Mouse (Mus musculus) heart, postnatal 14 days (tissue): ENCODE results near the gene Pkp1. TPM values are rescaled to one million over a fixed set of nuclear protein-coding genes. Genes with fewer than 3 reads are reported as not detected.

ENCODE experiments used
- DNase-seq, 2 experiments: peaks; one replicate each; pipeline ENCODE4 v3.0.0; 2021 to 2022
- intact Hi-C: fragments of 180-260 bp; cut with DNase I; formaldehyde crosslinking; loops from one replicate; pipeline ENCODE4 v1.15.1; 2025
- long read RNA-seq, 2 experiments: library from polyadenylated mRNA; stranded (forward); transcript quantifications; one replicate each; pipeline ENCODE4 v2.0.0; 2021
- total RNA-seq, 2 experiments: library from RNA; stranded (reverse); gene quantifications; 2 replicates each; pipeline ENCODE4 v1.2.3; 2021

The Pkp1 gene
- total RNA-seq: under 1 TPM in 1 of 2 experiments, not detected in 1; 0.51 TPM
- long read RNA-seq, experiment 1: 0 reads
- long read RNA-seq, experiment 2: 0 reads

DNA sequence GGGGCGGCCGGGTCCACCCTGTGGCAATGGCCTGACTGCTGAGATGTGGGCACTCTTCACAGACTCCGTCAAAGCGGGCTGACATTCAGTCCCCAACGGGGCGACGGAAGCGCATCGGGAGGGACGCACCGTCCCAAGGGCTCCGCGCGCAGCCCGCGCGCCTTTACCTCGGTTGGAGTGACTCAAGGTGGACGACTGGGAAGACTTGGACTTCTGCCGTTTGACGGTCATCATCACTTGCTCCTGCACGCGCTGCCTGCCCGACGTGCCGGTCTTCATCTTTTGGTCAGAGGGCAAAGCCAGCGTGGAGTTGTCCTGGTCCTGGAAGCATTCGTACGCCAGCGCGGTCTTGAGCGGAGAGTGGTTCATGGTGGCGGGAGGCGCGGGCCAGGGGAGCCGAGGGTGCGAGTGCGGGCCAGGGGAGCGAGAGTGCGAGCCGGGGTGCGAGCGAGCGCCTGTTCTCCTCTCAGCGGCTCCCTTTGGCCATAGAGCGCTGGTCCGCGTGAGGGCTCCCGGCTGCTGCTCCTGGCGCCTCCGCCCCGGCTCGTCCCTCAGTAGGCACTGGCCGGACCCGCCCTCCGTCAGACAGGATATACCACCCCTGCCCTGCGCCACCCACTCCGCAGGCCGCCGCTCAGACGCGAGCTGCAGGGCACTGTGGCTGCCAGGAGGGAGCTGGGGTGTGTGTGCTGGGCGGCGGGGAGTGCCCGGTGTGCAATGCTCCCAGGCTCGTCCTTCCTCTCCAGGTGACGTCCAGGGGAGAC is at the start of gene Pkp1:
Gene Pkp1, minus strand, starts transcription at position 564 of the 764 bp plus-strand sequence.
- DNase-seq: no peak
- intact Hi-C loops: no loop called here

DNA sequence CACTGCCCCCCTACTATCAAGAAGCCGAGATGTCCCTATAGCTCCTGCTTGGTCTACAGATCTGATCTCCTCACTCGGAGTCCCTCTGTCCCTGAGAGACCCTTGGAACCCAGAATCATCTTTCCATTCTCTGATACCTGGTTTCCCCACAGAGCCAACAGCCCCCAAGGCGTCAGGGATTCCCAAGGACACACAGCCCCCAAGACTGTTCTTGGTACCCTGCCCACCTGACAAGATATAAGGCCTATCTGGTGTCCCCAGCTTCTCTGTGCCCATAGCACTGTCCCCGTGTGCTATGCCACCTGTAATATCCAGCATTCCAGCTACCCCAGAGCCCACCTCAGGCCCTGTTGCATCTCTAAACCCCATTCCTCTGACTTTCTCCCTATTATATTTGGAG is 48.7 kb upstream of the Pkp1 start:
- DNase-seq: no peak
- intact Hi-C loops: no loop called here

DNA sequence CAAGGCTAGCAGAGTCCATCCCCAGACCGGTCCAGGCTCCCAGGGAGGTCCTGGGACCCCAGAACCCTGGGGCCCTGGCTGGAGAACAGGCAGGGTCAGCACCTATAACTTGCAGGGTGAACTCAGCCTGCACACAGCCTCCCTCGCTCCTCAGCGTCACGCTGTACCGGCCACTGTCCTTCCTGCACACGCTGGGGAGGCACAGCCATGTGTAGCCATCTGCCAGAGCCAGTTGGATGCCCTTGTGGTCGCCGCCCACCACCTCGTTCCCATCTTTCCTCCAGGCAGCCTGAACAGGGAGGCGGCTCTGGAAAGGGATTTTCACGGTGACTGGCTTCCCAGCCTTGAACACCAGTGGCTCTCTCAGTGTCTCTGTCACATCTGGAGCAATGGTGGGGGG is 45.6 kb upstream of the Pkp1 start:
- intact Hi-C loops: no loop called here
- no peak for DNase-seq

DNA sequence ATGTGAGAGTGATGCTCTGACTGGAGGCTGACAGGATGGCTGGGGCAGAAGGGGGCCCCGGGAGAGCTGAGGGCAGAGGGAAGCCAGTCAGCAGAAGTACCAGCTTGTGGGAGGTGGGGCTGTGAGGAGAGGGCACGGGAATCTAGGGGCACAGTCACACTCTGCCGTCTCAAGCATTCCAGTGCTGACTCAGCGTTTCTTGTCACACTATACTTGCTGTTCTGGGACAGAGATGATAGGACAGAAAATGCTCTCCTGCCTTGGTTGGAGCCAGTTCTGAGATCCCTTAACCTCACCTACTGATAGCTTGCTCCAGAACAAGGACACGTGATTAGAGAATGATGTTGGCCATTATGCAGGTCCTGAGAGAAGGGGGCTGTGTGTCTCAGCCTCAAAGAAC is 44.2 kb upstream of the Pkp1 start:
- intact Hi-C loops: no loop called here
- DNase-seq: no peak

DNA sequence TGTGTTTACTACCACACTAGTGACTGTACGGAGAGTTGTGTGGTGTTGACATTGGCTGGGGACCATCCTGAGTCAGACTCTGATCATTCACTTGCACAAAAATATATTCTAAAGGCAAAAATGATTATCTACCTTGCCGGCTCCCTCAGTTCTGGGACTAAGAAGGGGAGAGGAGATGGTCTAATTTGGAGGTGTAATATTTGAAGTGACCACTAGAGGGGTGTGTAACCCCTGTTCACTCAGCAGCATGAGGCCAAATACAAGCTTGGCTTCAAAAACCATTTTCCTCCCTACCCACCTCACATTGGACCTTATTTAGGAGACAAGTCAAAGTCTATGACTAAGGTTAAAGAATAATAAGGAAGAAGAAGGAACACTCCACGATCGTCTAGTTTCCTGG is 39.5 kb upstream of the Pkp1 start:
- DNase-seq: peak in 1 of 2 experiments; percentile 12
- intact Hi-C loops: no loop called here

DNA sequence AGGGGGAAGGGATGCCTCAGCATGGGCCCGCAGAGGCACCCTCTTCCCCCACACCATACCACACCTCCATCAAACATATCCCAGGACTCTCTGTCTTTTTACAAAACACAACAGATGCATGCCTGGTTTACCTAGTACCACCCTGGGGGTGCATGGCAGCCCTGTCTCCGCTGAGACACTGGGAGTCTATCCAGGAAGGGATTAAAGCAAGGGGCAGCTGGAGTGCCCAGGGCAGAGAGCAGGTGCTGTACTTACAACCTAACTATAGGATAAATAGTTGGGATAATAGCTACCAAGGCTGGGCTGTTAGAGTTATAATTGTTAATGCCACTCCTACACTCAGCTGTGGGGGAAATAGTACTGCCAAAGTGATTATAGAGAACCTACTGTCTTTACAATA is 29.9 kb upstream of the Pkp1 start:
- DNase-seq: no peak
- intact Hi-C loops: no loop called here

DNA sequence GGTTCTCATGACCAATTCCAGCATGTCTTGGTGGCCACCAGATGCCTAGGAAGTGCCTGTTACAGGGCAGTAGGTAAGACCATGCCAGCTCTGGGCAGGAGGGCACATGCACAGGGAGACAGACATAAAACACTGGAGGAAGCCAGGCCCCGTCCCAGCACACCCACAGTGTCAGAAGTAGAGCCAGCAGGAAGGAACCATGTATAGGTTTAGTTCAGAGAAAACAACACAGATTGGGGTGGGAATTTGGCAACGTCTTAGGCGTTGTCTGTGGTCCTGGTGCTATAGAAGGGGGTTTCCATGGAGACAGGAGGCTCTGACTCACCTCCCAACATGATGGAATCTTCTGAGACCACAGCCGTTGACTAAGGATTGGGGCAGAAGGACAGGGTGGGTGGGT is 27.2 kb upstream of the Pkp1 start:
- intact Hi-C loops: no loop called here
- DNase-seq: no peak

DNA sequence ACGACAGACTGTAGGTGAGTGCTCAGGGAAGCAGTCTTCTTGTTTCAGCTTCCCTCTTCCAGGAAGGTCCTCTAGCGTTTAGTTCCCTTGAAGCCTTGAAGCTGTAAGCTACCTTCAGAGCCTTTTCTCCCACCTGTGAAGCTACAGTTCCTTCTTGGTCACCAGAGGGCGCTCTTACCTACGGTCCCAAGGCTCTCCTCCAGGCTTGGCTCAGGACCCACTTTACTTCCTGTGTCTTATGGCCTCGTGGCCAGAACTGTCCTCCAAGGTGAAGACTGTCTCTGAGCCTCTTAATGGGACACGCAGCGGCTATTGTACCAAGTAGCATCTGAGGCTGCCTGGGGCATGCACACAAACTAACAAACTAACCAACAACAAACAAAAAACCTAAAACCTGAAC is 26.7 kb upstream of the Pkp1 start:
- DNase-seq: peak; percentile 45 to 65
- intact Hi-C loops: no loop called here

DNA sequence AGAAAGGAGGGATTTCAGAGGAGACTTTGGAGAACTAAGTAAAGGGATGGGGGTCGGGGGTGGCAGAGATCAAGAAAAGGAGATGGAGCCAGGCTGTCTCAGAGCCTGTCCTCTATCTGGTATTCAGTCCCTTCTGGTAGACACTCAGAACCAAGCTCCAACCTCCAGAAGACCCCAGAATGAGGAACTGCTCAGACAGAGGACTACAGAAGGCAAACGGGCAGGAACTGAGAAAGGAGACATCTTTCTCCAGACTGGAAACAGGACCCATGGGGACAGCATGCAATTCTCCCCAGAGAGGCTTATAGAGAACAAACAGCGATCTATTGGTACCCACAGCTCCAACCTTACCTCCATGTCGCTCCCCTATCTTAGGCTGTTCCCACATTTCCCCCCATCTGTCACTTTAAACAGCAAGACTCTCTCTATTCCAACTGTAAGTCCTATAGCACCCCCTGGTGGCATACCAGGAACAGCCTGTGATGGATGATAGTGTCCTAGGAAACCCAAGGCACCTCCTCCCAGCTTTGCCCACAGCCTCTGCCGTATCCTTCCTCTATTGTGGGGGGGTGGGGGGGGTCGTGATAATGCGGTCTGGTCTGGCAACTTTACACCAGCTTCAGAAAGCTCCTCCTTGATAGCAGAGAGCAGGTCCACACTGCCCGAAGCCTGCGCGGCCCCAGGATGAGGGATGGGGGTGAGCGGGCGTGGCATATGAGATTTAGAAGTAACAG is 25.7 kb upstream of the Pkp1 start:
- intact Hi-C loops: loop anchor here (1.0 kb wide), 1 partner anchor 79 kb away; no protein-coding TSS in a partner anchor
- peak; percentile 76 to 90 for DNase-seq

DNA sequence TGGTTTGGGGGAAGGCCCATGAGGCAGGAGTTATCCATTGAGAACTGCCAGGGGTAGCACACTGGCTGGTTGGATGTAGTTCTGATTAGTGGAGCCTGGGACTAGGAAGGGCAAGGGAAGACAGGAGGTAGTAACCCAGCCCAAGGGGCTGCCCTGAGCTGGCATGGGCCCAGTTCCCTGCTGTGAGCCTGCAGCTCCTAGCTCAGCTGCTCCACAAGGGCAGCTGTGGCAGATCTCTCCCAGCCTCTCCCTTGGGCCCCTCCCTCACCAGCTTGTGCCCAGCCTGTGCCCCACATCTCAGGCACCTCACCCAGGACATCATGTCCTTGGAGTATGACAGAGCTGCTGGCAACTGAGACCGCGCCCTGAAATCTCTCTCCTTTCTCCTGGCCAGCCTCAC is 24.7 kb upstream of the Pkp1 start:
- intact Hi-C loops: loop anchor here (1.0 kb wide), 1 partner anchor 78 kb away; no protein-coding TSS in a partner anchor
- DNase-seq: no peak

DNA sequence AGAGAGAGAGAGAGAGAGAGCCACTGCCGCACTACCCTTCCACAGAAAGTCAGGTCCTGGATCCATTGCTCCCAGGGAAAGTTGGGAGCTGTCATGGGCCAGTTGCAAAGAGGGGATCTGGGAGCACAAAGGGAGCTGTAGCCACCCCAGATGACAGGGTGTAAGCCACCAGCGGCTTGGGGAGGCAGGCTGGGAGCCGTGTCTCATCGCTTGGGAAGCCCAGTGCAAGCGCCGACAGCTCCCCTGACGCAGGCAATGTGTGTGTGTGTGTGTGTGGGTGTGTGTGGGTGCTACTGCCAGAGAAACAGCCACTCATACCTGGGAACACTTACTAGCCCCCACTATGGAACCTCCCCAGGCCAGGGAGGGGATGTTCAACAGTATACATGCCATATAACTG is 23.1 kb upstream of the Pkp1 start:
- DNase-seq: no peak
- intact Hi-C loops: no loop called here

DNA sequence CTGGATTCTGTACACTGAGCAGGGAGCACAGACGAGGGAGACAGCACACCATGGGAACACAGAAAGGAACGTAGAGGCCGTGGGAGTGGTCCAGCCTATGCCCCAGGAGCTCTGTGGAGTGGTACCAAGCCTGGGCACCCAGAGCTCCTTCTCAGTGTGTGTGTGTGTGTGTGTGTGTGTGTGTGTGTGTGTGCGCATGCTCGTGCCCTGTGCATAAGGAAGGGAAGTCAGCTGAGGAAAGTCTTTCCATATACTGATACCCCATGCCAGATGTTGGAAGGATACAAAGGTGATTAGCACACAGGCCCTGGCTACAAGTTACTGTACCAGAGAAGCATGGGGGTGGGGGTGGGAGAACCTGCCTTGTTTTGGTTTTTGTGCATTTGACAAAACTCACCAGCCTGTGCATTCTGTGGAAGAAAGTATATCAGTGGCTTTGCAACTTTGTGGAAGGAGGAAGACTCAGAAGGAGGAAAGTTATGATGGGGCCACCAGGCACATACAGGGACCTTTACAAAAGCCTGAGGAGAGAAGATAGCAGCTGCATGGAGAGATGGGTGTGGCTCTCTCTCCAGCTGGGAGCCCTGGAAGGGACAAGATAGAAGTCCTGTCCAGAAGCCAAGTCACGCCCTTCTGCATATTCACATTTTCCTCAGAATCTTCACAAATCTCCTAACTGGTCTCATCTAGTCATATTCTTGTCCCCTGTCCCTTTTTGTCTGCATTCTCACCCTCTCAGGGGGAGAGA is 22.4 kb upstream of the Pkp1 start:
- intact Hi-C loops: no loop called here
- no peak for DNase-seq

DNA sequence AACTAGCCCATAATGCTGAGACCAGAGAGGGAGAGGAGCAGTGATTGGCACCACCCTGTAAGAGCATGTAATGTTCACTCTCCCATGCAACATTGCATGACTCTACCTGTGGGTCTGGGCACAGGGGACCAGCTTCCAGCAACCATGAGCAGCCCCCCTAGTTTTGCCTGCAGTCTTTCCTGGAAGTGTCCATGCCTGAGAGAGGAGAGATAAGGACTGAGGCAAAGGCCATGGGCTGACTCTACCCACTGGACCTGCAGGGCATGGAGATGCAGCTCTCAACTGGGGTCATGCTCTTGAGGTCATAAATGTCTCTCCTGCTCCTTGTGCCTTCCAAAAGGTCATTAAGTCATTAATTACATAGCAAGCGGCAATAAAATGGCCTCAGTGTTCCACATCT is 17.1 kb upstream of the Pkp1 start:
- intact Hi-C loops: no loop called here
- no peak for DNase-seq

DNA sequence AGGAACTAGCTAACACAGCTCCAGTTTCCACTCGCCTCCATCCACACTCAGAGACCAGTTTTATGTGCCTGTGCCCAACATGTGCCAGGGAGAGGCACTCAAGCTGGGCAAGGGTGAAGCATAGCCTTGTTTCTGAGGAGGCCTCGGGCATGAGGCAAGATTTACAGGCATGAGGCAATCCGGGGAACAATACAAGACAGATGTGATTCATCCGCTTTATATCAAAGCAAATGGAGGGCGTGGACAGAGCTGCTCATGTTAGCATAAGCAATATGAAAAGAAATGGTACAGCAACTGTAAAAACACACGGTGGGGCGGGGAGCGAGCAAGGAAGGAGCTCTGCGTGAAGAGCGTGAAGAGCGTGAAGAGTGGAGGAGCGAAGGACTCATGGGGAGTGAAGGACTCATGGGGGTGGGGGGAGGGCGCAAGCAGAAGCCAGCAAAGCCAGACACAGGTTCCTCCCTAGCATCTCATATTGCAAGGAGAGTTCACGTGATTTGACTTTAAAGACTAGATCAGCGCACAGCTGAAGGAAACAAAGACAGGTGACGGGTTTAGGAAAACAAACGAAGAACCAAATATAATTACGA is 14.8 kb upstream of the Pkp1 start:
- intact Hi-C loops: no loop called here
- DNase-seq: no peak

DNA sequence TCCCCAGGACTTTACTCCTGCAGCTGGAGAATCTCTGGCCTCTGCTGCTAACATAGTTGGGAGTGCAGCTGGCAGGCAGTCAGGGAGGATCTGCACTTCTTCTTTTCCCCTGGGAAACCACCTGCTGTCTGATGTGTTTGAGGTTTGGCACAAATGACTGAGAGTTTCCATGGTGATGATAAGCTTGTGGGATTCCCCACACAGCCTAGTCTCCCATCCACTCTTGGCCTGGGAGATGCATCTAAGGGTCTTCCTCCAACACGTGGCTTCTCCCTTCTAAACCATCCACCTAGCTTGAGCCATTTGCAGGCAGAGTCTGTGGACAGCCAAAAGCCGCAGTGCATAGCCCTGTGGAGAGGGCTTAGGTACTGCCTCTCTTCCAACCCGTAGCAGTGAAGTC is 10.9 kb upstream of the Pkp1 start:
- no peak for DNase-seq
- intact Hi-C loops: no loop called here

DNA sequence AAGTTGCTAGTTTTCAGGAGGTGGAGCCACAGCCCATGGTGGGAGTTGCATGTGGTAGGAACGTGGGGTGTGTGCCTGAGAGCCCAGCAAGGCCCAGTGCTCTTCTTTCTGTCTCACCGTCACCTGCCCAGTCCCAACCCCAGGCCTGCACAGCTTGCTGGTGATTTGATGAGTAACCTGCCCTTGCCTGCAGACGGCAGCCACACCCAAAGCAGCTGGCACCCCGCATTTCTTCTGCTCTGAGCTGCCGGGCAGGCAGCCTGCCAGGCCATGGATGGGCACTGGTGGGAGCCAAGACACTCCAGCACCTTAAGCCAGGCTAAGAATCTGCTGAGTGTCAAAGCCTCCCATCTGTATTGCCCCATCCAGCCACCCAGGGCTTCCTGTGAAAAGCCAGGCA is 6.8 kb upstream of the Pkp1 start:
- intact Hi-C loops: no loop called here
- no peak for DNase-seq

DNA sequence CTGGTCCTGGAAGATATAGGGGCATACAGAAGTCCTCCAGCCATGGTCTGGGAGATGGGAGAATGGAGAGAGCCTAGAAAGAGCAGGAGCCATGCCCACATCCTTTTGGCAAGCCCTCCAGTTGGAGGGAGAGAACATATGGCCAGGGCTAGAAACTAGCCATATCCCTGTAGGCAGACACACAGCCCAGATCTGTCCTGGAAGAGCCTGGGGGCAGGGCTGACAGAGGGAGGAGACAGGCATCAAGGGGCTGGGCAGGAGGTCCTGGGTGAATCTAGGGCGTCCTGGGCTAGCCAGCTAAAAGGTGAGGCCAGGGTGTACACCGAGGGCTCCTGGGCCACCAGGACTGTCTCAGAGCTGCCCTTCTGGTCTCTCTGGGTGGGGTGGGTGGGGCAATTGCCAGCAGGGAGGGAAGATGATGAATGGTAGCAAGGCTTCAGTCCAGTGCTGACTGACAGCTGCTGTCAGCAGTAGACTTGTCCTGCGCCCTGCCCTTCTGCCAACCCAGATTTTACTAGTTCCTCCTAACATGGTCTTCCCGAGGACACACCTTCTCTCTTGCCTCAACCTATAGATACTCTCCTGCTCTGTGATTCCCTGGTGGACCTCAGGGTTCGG is 5.5 kb upstream of the Pkp1 start:
- intact Hi-C loops: no loop called here
- DNase-seq: no peak

DNA sequence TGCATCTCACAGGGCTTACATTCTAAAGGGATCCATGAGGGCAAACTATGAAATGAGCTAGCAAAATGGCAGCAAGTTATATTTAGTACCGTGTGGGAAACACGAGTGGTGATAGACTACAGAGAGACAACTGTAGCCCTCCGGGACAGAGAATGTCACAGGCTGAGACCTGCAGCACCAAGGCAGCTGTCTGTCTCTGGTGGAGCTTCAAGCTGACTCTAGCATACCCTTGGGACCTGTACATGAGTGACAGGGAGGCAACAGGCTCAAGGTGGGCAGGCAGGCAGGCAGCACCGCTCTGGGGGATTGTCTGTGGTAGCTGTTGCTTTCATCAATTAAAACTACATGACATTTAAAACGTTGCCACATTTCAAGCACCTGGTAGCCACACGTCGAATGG is 4.2 kb upstream of the Pkp1 start:
- no peak for DNase-seq
- intact Hi-C loops: no loop called here

DNA sequence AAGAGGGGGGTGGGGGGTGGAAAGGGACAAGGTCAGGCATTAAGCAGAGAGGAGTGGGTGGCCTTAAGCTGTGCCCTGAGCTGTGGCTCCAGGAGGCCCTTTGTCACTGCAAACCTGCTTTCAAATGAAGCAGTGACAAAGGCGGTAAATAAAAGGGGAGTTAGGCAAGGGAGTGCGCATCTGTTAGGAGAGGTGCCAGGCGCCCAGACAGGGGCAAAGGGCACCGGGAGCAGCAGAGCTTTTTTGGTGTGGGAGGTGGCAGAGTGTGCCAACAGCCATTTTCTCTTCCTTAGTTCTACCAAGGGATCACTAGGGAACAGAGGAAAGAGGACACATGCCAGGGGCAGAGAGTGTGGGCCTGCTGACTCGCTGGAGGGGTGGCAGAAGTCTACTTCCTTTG is 1.8 kb downstream of the Pkp1 start:
- DNase-seq: no peak
- intact Hi-C loops: no loop called here

DNA sequence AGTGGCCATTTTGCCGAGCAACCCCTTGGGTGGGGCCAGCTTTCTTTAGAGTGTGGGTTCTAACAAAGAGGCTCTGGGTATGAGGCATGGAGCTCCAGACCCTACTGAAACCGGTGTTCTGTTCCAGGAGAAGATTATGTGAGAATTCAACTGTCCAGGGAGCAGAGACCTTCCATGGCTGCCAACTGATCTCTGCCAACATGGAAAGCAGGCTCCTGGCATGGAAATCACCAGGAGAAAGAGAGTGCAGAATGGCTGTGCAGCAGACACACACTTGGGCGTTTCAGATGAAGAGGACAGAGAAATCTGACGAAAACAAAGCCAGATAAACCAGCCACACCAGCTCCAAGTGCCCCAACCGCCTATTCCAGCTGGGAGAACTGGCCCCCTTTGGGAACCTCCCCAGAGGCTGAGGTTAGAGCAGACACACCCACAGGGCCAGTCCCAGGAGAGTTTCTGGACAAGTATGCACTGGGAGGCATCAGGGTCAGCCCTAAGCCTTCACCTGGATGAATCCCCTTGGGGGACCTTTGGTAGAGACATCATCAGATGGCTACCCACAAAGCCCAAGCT is 2.4 kb downstream of the Pkp1 start:
- intact Hi-C loops: no loop called here
- DNase-seq: no peak
